Comparison of ENCODE assay signal across 8 mouse cellular contexts in the genomic region with DNA sequence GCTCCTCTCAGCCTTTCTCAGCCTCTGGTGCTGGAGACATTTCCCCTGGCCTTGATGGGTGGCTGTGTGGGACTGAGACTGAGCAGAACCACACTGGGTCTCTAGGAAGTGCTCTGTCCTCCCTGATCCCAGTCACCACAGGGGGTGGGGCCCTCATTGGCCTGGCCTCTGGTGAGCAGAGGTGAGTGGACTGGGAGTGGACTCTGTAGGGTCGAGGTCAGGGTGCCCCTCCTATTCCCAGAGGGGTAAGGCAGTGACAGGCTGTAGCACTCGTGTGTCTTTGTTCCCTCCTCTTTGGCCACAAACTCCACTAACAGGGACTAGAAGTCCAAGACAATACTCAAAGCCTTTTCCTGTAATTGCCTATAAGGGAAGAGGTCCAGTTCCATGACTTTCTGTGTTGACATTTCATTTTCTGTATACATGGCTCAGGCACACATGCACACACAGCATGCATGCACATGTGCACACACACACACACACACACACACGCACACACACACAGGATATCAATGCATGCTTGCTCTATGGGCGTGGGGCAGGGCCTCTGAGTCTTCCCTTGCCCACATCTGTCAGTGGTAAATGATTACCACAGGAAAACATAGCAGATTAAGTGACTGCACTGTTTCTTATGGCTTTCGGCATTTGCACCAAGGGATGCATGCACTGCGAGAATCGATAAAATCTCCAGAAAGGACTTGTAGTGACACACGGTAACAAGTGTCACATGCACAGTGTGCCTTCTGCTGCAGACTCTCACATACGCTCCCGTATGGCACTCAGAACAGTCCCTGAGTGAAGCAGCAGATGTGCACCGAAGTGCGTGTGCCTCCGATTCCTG.
DNase-seq lines count a peak whose midpoint lies in the region; ATAC-seq lines count a peak whose summit lies in the region.

No protein-coding gene starts in this region.

- ATAC-seq in megakaryocyte progenitor cell, adult 5-6 weeks (replicated peaks; ENCODE audit: poor library complexity) = peak; percentile 24; the same call in 1 of the 2 replicates

- peak; percentile 99 for DNase-seq in heart, adult 11 months
- no peak for DNase-seq in heart, postnatal 4 days
- peak; percentile 66 for DNase-seq in heart, adult 8-10 months (ENCODE audit: low spot score)
- peak; percentile 30 for DNase-seq in kidney, adult 18-20 months
- DNase-seq in adipocyte (ENCODE audit: low spot score) = no peak
- no peak for DNase-seq in layer of hippocampus, adult 11-12 months (ENCODE audit: low spot score)
- no peak for DNase-seq in right cerebral cortex, postnatal 25 days

Comparison
In these comparisons a context has a peak if more than half of its experiments do, and no peak if none do; other contexts are left out.
1. DNase-seq: peak in heart, adult 11 months (single experiment), heart, adult 8-10 months (single experiment) and kidney, adult 18-20 months (single experiment); none in heart, postnatal 4 days (single experiment), adipocyte (single experiment), layer of hippocampus, adult 11-12 months (single experiment) and right cerebral cortex, postnatal 25 days (single experiment).